Mouse (Mus musculus) limb, embryonic 14.5 days (tissue): ENCODE measurements at regions not wholly inside any gene's neighbourhood (a gene's known extent, or its start where the extent isn't known, plus 50 kb on each side); places are given as distances from the start of the nearest gene placed in this dataset.

Source experiments
- ATAC-seq: fragments of 200-750 bp; cut with Nextera tagmentation; 2 replicates; pipeline ENCODE4 v1.8.0; 2017; ENCODE audit warnings: low read depth, moderate number of reproducible peaks, moderate TSS enrichment; ENCODE audit not compliant: low FRiP score
- DNase-seq: peaks from one replicate; pipeline ENCODE4 v3.0.0-alpha.2; 2015; ENCODE audit warnings: low spot score
- H3K27ac ChIP-seq: fragments of 300-500 bp; sonication (generic); replicated peaks from 2 replicates; pipeline ENCODE4 v1.5.1; 2014; ENCODE audit warnings: low read depth, mild to moderate bottlenecking, low read length, moderate library complexity, mixed read lengths
- H3K27me3 ChIP-seq: fragments of 300-500 bp; sonication (generic); 2 replicates; pipeline ENCODE4 v1.6.1; 2014; ENCODE audit warnings: low read length, mixed read lengths; ENCODE audit not compliant: control insufficient read depth, insufficient read depth
- H3K36me3 ChIP-seq: fragments of 300-500 bp; sonication (generic); 2 replicates; pipeline ENCODE4 v1.6.1; 2014; ENCODE audit warnings: mild to moderate bottlenecking, low read length, moderate library complexity, mixed read lengths; ENCODE audit not compliant: control insufficient read depth, insufficient read depth
- H3K4me1 ChIP-seq: fragments of 300-500 bp; sonication (generic); 2 replicates; pipeline ENCODE4 v1.6.1; 2014; ENCODE audit warnings: antibody characterized with exemption, low read length, mixed read lengths; ENCODE audit not compliant: control insufficient read depth, insufficient read depth
- H3K4me2 ChIP-seq: fragments of 300-500 bp; sonication (generic); replicated peaks from 2 replicates; pipeline ENCODE4 v1.6.1; 2014; ENCODE audit warnings: low read depth, mild to moderate bottlenecking, low read length, moderate library complexity; ENCODE audit not compliant: severe bottlenecking
- H3K4me3 ChIP-seq: fragments of 300-500 bp; sonication (generic); replicated peaks from 2 replicates; pipeline ENCODE4 v1.5.1; 2014; ENCODE audit warnings: low read length
- H3K9ac ChIP-seq: fragments of 300-500 bp; sonication (generic); 2 replicates; pipeline ENCODE4 v1.6.1; 2014; ENCODE audit warnings: mild to moderate bottlenecking, low read depth, low read length, moderate library complexity; ENCODE audit not compliant: severe bottlenecking
- H3K9me3 ChIP-seq: fragments of 300-500 bp; sonication (generic); 2 replicates; pipeline ENCODE4 v1.6.1; 2016; ENCODE audit warnings: low read length; ENCODE audit not compliant: control insufficient read depth
- POLR2A ChIP-seq: fragments of 200-500 bp; IDR thresholded peaks from 2 replicates; pipeline ENCODE4 v1.8.0; 2012; ENCODE audit warnings: inconsistent platforms, mild to moderate bottlenecking, moderate library complexity, borderline replicate concordance; ENCODE audit not compliant: insufficient read depth, insufficient read length; ENCODE audit errors: extremely low read depth
- WGBS: fragments of 180-500 bp; shearing (Covaris S2); extraction: QIAGEN DNeasy Blood & Tissue Kit; methylation state at CpG from one replicate; pipeline ENCODE4 v1.1.7; 2014; 5-methylcytosine and 5-hydroxymethylcytosine counted together

- Histone ChIP-seq H3K27me3 (no peaks in the 10 kb centered on the region), H3K4me2 (no peak overlapping the region), H3K9ac (no peak overlapping the region), H3K4me3 (no peak overlapping the region), H3K36me3 (no peaks in the 10 kb centered on the region), H3K4me1 (0 out of 2 replicates have a peak, but pooled peaks cover 2% of the 10 kb centered on the region), H3K9me3 (no peaks in the 10 kb centered on the region), H3K27ac (no peak overlapping the region)
- no peak for TF ChIP-seq POLR2A
- no peak for DNase-seq
- no peak for ATAC-seq
- WGBS, result 66% methylated on average over 7 of the region's 7 CpGs
Measured at GRCm38 (mm10) chr5:138920156-138920845, 76.9 kb downstream of the Pdgfa start.

DNA sequence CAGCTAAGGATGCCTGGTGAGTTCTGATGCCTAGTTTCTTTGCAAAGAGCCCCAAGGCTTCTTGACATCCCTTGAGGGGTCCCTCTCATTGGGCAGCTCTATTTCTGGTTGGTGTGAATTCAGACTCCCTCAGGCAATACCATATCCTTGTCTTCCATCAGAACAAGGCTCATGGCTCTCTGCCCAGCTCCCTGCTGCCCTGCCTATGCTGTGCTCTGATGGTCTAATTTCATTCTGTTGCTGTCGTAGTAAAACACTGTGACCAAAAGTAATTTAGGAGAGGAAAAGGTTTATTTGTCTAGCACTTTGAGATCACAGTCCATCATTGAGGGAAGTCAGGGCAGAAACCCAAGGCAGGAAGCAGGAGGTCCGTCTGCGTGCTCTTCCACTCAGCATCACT is 75.1 kb downstream of the Pdgfa start:
- 0 out of 2 replicates have a peak, but pooled peaks cover 2% of the 10 kb centered on the region for H3K4me1 ChIP-seq
- H3K9ac ChIP-seq, result no peak overlapping the region
- H3K9me3 ChIP-seq, result no peaks in the 10 kb centered on the region
- H3K4me3 ChIP-seq, result no peak overlapping the region
- no peak overlapping the region for H3K4me2 ChIP-seq
- no peaks in the 10 kb centered on the region for H3K36me3 ChIP-seq
- no peak overlapping the region for H3K27ac ChIP-seq
- H3K27me3 ChIP-seq, result no peaks in the 10 kb centered on the region
- DNase-seq (no peak), ATAC-seq (no peak)
- no peak for TF ChIP-seq POLR2A
- WGBS, result 47% methylated on average over 3 of the region's 3 CpGs
